Mouse (Mus musculus) heart, postnatal 4 days (tissue): Measurements from ENCODE around the gene Dlgap1. TPM values are rescaled to one million over a fixed set of nuclear protein-coding genes. Genes with fewer than 3 reads are reported as not detected.

Experiments
- DNase-seq: peaks from one replicate; pipeline ENCODE4 v3.0.0; 2021
- total RNA-seq, 2 experiments: library from RNA; stranded (reverse); gene quantifications; 2 replicates each; pipeline ENCODE4 v1.2.3; 2021

Dlgap1 gene
- total RNA-seq, 2 experiments from 2014 or later: 0.10 to 0.32 TPM

DNA sequence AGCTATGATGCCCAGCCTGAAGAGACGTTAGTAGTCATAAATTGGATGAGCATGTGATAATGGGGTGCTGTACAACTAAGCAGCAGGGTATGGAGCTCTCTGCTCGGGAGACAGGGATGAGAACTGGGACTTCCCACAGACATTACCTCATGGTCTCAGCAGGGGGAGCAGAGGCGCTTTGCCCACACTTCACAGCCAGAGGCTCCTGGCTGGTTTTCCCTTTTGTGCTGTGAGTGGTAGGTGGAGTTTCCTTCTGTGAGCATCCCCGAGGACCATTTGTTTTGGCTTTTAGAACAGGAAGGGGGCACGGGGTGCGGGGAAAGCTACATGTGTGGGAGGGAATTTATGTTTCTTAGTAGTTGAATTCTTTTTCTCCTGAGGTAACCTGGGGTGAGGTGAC is 768.6 kb downstream of the Dlgap1 start:
- peak; percentile 83 for DNase-seq

DNA sequence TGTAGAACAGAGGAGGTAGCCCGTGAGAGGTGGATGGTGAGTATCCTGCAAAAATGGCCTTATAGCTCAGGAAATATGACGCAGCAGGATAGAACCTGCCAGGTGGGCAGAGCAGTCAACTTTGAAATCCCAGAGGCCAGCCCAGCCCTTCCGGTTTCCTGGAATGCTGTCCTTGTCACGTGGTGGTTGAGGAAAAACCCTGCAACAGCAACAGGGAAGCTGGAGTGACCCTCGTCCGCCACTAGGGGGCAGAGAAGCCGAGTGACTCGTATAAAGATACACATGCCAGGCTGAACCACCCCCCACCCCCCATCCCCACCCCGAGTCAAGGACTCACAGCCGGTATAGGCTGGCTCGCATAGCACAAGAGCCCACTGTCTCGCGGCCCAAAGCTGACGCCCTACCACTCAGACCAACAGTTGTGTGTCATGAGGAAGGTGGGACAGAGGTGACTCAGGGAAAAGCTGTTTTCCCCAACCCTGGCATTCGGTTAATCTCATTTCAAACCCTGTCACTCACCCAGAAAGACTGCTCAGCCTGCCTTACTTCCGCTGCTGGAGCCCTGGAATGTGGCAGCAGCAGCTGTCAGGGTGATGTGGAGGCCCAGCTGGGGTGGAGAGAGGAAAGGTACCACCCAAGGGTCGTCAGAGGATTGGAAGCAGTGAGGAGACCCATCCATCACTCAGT is 769.4 kb downstream of the Dlgap1 start:
- peak; percentile 94 for DNase-seq

DNA sequence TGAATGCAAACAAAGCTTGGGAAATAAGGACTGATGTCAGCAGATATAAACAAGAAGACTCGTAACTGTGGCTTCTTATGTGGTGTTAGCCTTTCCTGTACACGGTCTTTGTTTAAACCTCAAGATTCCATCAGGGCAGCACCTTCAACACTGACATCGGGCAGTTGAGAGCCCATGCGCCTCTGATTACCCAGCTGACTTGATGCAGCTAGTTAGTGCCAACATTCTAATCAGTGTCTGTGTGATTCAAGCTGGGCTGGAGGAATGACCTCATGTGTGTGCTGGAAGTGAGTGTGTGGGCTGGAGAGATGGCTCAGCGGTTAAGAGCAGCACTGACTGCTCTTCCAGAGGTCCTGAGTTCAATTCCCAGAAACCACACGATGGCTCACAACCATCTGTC is 770.5 kb downstream of the Dlgap1 start:
- DNase-seq: no peak

DNA sequence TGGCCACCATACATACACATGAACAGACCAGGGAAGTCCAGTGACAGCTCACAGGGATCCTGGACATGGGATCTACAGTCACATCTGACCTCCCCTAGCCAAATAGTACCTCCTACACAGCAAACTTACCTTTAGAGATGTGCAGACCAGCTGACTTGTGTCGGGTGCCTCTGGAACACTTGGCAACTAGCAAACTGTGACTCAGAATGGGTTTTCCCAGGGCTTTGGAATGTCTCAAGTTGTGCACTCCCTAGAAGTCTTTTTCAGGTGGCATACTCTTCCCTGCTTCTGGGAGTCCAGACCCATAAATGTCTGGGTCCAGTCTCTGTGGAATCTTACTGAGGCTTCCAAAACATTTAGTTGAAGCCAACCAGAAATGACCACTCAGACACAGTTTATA is 772.8 kb downstream of the Dlgap1 start:
- no peak for DNase-seq

DNA sequence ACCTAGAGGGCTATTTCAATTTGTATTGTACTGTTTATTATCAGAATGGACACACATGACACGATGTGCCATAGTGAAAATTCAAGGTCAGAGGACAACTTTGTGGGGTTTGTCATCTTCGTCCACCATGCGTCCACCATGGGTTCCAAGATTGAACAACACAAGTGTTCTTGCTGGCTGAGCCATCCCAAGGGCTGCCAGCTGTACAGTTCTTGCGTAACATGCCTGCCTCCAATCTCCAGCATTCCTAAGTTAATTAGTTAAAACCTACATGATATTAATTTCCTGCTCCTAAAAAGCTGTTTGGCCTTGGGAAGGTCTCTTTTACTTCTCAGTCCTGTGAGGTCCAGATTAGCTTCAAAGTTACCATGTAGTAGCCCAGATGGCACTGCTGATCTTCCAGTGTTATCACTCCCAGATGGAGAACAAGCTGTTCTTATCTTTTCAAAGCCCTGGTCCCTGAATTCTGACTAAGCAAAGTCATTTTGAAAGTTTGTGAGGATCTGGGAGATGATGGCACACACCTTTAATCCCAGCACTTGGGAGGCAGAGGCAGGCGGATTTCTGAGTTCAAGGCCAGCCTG is 775.8 kb downstream of the Dlgap1 start:
- no peak for DNase-seq

DNA sequence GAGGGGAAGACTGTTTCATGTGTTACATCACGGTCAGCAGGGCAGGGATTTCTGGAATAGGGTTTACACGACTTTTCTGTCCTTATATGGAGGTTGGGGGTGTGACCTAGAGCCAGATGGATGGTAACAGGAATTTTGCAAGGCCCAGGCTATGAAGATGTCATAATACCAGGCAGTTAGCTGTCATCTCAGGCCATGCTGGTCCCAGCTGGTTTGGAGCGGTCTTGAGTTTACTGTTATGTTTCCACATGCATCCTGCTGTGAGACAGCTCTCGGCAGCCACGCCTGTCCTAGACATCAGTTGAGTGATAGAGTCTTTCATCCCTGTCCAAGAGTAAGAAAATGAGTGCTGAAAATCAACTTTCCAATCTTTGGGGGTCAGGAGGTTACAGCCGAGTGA is 776.5 kb downstream of the Dlgap1 start:
- no peak for DNase-seq

DNA sequence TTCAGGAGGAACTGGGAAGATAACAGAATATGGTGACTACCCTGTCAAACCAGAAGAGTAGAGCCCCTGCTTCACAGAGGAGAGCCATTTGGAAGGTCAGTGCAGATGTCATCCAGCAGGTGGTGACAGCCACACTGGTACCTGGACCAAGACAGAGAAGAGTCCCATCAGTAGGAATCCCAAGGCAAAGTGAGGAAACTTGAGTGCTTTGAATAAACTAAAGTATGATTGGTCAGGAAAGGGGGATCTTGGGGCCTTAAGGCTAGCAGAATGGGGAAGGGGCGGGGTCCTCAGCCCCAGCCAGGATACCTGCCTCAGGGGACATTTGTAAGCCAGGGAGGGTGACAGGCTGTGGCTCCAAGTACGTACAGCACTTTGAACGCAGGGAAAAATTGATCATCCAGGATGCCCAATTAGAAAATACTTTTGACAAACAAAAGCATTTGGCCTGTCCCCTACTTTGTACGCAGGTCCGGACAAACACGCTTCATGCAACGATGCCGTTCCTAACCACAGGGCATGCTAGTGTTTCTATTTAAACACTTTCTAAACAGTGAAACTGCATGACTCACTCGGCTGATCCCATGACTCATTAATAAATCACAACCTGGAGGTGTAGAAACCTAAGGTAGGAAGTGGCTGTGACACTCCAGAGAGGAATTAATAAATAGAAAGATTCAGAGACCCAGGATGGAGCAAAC is 777.7 kb downstream of the Dlgap1 start:
- no peak for DNase-seq

DNA sequence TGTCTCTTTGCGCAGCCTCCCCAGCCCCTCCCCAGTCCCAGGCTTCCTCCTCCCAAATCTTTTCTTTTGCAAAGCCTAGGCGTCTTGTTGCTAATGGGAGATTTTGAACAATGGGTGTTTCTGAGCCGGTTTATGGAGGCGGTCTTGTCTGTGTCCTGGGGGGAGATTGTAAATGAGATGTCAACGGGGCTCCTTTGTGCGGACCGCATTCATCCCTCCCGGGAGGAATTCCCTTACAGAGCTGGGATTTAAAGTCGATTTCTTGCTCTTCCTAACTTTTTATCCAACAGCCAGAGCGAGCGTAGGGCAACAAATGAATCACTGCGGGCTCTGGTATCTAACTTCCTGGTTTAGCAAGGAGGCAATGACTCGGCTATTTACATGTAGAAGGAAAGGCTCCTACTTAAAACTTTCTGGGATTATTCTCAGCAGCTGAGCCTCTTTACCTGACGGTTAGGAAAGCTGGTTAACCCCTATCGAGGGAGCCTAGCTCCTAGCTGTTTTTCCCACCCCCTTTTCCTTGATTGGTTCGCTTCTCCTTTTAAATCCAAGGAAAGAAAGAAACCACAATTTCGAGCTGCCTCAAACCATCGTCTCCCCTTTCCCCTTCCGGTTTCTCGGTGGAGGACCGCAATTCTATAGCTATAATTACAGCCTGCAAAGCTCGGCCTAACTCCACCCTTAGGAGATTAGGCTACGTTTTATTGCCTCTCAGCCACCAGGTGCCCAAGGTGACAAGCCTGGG is 779.0 kb downstream of the Dlgap1 start:
- peak; percentile 26 for DNase-seq

DNA sequence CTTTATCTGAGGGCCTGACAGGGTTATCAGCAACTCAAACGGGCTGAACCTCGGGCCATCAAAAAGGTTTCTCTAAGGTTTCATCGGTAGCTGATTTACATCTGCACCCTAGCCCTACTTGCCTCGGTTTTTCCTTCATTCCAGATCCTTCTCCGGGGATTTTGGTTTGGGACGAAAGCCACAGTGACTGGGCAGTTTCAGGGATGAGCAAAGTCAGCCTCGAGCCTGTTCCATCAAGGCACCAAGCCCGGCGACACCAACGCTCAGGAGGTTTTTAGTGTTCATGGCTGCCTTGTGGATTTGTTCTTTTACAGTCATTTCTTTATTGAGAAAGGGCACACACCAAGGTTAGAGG is 779.6 kb downstream of the Dlgap1 start:
- DNase-seq: no peak

DNA sequence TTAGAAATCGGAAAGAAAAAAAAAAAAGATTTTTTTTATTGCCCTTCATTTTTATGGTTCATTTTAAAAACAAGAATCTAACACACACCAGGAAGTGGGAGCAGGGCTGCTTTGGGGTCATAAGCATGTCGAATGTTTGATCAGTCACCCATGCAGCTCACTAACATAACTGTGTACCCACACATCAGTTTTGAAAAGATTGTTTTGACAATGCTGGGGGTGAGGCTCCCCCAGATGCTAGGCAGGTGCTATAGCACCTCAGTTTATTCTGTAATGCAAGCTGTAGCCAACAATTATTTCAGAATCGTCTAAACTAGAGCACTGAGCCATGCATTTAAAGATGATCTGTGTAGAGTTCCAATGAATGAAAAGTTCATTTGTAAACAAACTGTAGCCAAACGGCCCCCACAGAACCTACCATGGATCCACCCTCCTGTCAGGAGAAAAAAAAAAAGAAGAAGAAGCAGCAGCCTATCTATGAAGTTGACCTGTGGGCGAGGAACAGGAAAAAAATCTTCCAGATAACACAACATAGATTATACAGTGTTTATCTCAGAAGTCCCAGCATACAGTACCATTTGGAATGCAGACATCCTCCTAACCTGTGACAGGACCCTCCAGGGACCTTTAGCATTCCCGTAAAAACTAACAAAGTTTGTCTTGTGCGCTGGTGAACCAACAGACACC is 780.2 kb downstream of the Dlgap1 start:
- DNase-seq: no peak

DNA sequence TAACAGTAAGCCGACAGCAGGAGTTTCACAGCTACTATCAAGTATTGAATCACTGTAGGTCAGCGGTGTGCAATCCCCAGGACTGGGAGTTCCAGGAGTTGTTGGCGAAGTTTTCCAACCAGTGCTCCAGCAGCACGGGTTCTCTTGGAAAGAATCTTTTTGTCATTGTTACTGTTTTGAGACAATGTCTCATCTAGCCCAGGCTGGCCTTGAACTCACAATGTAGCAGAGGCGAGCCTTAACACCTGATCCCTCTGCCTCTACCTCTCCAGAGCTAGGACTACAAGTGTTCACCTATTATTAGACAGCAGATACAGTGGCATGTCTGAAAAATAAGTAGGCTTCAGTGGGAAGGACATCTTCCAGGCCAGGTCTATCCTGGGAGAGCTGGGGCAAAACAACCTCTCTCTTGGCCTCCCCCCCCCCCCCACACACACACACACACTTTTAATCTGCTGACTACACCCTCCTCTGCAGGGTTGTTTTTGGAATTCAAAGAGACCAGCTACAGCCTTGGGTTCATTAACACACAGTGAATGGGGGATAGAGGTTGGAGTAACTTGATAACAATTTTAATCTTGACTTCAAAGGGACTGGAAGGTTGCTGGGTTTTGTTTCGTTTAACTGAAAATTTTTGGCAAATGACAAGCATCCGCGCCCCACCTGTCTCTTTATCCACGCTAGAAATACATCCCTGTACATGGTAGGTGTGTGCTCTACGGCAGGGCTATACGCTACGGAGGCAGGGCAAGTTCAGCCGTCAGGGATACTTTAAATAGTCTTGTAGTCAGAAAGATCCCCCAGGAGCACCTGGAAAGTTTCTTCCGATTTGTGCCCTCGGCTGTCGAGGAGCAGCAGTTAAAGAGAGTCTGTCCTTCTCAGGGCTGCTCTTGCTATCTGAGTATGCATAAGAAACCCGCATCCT is 781.6 kb downstream of the Dlgap1 start:
- DNase-seq: no peak

DNA sequence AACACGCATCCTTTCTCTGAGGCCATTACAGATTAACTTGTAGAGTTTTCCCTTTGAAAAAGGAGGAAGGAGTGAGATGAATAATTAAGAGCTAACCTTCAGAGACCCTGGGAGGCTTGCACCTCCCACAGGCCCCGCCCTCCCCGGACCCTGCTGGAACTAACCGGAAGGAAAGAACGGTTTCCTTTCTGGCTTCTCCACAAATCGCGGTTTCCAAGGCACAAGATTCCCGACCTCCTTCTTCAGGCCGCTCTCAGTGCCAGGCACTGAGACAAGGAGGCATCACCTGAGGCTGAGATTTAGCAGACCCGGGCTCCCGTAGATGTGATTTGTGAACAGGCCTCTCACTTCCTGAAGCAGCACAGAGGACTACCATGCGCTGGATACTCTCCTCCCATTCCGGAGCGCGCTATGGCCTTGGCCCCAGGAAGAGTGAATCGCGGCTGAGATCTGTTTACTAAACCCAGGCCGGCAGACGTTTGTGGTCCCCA is 782.3 kb downstream of the Dlgap1 start:
- peak; percentile 63 for DNase-seq

DNA sequence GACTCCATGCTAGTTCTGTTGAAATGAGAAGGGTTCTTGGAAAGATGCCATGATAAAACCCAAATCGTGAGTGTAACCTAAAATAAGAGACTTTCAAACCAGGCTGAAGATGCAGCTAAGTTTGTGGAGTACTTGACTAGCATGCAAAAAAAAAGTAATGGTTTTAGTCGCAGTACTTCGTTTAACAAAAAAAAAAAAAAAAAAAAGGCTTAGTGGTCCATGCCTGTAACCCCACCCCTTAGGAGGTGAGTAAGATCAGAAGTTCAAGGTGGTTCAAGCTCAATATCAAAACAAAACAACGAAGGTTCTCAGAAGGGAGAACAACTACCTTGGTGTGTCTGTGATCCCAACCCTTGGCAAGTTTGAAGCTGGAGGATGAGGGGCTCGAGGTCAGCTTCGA is 782.8 kb downstream of the Dlgap1 start:
- no peak for DNase-seq

DNA sequence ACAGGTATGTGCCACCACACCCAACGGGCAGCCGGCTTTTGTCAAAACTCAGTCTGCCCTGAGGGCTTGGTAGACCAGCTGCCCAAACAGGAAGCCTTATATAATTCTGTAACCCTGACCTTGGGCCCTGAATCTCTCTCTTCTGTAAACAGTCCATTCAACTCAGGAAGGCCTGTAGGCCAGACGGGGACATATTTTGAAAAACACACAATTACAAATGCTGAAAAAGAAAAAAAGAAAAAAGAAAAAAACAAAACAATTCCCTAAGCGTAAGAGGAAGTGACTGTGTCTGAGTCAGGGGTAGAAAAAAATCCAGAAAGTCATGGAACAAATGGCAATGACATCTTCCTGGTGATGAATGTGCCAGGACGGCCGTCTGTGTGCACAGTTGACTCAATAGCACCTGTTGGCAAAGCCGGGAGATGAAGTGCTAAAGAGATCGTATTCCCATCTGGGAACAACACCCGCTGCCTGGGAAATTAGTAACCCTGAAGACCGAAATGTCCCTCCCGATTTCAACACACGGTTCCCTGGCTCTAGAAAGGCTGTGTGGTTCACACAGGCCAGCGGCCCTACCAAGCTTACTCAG is 784.7 kb downstream of the Dlgap1 start:
- no peak for DNase-seq

DNA sequence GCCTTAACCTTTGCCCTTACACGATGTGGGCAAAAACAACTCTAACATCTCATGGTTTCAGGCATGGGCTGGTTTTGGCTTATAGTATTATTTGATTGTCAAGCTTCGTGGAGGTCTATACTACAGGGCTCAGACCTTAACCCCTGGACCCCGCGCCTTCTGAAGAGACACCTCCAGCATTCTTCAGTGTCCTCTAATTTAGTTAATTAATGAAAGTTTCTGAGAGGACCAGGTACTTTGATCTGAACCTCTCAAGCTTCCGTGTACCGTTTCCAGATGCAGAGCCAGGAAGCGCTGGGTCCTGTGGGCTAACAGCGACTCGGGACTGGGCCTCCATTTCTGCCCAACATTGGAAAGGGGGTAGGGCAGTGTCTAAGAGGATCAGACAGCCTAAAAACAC is 785.2 kb downstream of the Dlgap1 start:
- no peak for DNase-seq

DNA sequence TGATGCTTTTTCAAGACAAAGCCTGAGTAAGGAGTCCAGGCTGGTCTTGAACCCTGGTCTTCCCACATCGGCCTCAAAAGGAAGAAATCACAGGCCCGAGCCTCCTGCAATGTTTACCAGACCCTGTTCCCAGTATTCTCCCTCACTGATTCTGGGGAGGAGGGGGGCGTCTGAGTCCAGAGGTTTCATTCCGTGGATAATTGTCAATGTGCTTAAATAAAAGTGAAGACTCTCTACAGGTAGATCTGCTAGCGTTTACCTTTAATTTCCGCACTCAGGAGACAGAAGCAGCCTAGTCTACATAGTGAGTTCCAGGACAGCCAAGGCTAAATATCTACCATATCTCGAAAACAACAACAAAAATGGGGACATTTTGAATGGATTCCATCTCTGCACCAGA is 785.8 kb downstream of the Dlgap1 start:
- DNase-seq: no peak

DNA sequence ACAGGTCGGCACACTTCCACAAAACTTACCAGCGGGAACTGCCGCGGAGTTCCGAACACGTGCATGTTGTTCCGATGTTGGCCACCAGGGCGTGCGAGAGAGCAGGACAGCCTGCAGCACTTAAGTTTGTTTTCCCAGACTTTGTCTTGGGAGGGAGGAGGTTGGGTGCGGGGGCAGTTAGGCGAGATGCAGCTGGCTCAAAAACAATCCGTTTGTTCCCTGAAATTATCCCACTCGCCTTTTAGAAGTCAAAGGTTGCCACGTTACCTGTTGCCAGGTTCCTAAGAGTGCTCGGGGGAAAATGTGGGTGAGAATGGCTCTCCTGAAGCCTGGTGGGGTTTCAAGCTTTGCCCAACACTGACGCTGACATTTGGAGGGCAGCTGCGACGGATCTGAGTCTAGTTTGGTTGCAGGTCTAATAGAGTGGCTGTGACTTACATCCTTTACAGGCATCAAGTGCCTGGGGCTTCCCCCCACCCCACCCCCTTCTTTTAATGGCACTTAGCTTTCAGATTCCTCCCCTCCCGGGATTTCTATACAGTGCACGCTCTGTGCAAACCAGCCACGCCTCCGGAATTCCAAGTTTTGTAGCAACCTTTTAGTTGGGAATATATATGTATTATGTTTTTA is 786.3 kb downstream of the Dlgap1 start:
- DNase-seq: peak; percentile 96

DNA sequence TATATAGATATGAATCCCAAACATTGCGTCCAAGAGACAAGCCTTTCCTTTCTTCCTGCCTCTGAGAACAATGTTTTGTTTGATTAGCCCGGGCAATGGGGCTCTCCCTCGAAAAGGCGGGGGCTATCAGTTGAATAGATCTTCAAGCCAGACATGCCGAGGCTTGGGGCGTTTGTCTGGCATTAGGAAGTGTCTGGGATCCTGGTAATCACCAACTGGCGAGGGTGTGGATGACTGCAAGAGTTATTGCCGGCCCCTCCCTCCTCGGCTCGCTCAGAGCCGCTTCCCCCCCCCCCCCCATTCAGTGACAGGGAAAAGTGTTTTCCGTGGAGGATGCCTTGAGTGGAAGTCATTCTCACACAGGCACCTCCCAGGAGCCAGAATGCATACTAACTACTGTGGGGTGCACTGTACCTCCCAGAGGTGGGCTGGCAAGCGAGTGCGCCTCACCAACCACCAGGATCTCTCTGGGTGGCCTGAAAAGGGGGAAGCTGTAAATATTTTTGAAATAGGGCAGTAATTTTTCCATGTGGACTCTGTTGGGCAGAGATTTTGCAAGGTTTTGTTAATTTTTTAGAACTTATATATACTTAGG is 786.9 kb downstream of the Dlgap1 start:
- DNase-seq: peak; percentile 34

DNA sequence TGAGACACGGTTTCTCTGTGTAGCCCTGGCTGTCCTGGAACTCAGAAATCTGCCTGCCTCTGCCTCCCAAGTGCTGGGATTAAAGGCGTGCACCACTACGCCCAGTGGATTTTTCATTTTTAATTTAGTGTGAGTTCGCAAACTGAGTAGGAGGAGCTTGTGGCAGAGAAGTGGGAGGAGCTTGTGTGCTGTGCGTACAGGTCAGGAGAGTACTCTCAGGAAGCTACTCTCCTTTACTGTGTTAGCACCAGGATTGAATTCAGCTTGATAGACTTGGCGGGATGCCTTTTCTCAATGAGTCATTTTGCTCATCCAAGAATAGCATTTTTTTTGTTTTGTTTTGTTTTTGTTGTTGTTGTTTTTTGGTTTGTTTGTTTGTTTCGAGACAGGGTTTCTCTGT is 793.1 kb downstream of the Dlgap1 start:
- DNase-seq: no peak

DNA sequence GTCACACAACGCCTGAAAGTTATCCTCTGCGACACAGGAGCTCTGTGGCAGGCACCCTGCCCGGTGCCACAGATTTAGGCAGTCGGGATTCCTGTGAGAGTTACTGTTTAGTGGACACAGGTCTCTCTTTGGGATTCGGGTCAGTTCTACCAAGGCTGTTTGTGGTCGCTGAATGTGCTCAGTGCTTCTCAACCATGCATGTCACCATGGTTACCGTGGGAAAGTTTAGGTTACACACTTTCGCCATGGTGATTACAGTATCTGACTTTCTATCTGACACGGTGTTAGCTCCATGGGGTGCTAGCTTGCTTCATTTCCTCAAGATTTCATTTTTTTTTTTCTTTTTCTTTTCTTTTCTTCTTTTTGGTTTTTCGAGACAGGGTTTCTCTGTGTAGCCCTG is 793.8 kb downstream of the Dlgap1 start:
- no peak for DNase-seq
